Mouse (Mus musculus) heart, embryonic 16.5 days (tissue): ENCODE results near the gene Slc10a7. TPM values are rescaled to one million over a fixed set of nuclear protein-coding genes. Genes with fewer than 3 reads are reported as not detected.

Experiments used
- ATAC-seq: fragments of 200-750 bp; cut with Nextera tagmentation; replicated peaks from 2 replicates; pipeline ENCODE4 v1.8.0; 2017; ENCODE audit warnings: moderate number of reproducible peaks; ENCODE audit not compliant: insufficient read depth, low FRiP score; ENCODE audit errors: extremely low read depth
- H3K27ac ChIP-seq: fragments of 300-500 bp; sonication (generic); 2 replicates; pipeline ENCODE4 v1.5.1; 2014; ENCODE audit warnings: mild to moderate bottlenecking, low read length, control low read depth, moderate library complexity
- H3K27me3 ChIP-seq: fragments of 300-500 bp; sonication (generic); 2 replicates; pipeline ENCODE4 v1.6.1; 2014; ENCODE audit warnings: low read length, mixed read lengths; ENCODE audit not compliant: control insufficient read depth, insufficient read depth
- H3K36me3 ChIP-seq: fragments of 300-500 bp; sonication (generic); 2 replicates; pipeline ENCODE4 v1.6.1; 2014; ENCODE audit not compliant: control insufficient read depth, insufficient read depth
- H3K4me1 ChIP-seq: fragments of 300-500 bp; sonication (generic); 2 replicates; pipeline ENCODE4 v1.6.1; 2014; ENCODE audit warnings: low read length, mixed read lengths; ENCODE audit not compliant: control insufficient read depth, insufficient read depth
- H3K4me2 ChIP-seq: fragments of 300-500 bp; sonication (generic); 2 replicates; pipeline ENCODE4 v1.6.1; 2014; ENCODE audit warnings: low read depth, mild to moderate bottlenecking, control low read depth, low read length
- H3K4me3 ChIP-seq: fragments of 300-500 bp; sonication (generic); 2 replicates; pipeline ENCODE4 v1.5.1; 2014; ENCODE audit warnings: mild to moderate bottlenecking, control low read depth, low read length
- H3K9ac ChIP-seq: fragments of 300-500 bp; sonication (generic); 2 replicates; pipeline ENCODE4 v1.6.1; 2014; ENCODE audit warnings: low read length, control low read depth
- H3K9me3 ChIP-seq: fragments of 300-500 bp; sonication (generic); replicated peaks from 2 replicates; pipeline ENCODE4 v1.6.1; 2016; ENCODE audit warnings: low read length; ENCODE audit not compliant: control insufficient read depth
- WGBS: fragments of 180-500 bp; shearing (Covaris S2); extraction: QIAGEN DNeasy Blood & Tissue Kit; methylation state at CpG from one replicate; pipeline ENCODE4 v1.1.7; 2014; 5-methylcytosine and 5-hydroxymethylcytosine counted together
- polyA plus RNA-seq: library from polyadenylated mRNA; unstranded; fragments of >200 nt; fragmentation: Nextera tagmentation; extraction: Ambion mirVana; gene quantifications from 2 replicates; pipeline ENCODE4 v1.2.1, GENCODE M21; 2015

The Slc10a7 gene
- polyA plus RNA-seq, 1 experiment from 2014 or later = 12.7 TPM

DNA sequence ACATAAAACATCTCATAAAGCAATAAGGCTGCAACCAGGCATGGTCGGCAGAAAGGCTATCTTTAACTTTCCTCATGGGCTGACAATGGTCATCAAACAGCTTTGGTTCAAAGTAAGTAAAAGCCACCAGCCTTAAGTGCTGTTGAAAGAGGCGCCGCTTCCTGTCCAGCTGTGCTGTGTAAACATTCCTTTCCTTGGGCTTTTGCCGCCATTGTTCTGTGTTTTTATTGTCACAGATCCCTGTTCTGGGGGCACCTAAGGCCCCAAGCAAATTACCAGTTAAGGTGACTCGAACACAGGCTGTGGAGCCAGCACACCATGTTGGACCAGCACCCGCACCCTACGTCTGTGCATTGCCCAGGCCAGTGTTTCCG lies 210.9 kb downstream of the Slc10a7 start:
- H3K27ac ChIP-seq = peak overlapping the region; percentile 45; the same call in 1 of the 2 replicates
- H3K4me3 ChIP-seq = no peak overlapping the region
- peaks cover 19% of the 10 kb centered on the region for H3K4me1 ChIP-seq
- peaks cover 5% of the 10 kb centered on the region; the same call in 1 of the 2 replicates for H3K36me3 ChIP-seq
- peak; percentile 39; the same call in 1 of the 2 replicates for ATAC-seq
- H3K4me2 ChIP-seq = no peak overlapping the region
- no peaks in the 10 kb centered on the region for H3K27me3 ChIP-seq
- H3K9me3 ChIP-seq = peaks cover 4% of the 10 kb centered on the region
- WGBS = 66% methylated on average over 8 of the region's 8 CpGs
- H3K9ac ChIP-seq = no peak overlapping the region

DNA sequence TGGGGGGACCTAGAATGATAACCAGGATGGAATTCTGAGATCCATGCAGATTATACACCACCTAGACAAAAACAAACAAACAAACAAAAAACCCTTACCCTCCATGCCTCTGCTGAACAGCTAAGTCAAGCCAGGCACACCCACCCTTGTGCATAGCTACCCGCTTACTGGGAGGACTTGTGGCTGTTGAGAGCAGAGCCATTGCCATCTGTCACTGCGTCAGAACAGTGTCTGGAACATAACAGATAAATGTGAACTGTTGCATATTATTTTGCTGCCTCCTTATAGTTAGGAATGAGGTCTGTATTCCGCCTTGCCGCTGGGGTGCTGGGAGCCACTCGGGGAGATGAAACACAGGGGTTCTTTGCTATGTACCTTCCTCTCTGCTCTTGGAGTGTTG lies 212.4 kb downstream of the Slc10a7 start:
- peak overlapping the region; percentile 33 for H3K27ac ChIP-seq
- peaks cover 5% of the 10 kb centered on the region; the same call in 1 of the 2 replicates for H3K36me3 ChIP-seq
- H3K4me3 ChIP-seq = no peak overlapping the region
- peaks cover 4% of the 10 kb centered on the region for H3K9me3 ChIP-seq
- H3K4me2 ChIP-seq = no peak overlapping the region
- peaks cover 19% of the 10 kb centered on the region for H3K4me1 ChIP-seq
- ATAC-seq = peak; percentile 25; the same call in 1 of the 2 replicates
- H3K27me3 ChIP-seq = no peaks in the 10 kb centered on the region
- no peak overlapping the region for H3K9ac ChIP-seq
- 56% methylated on average over 5 of the region's 5 CpGs for WGBS

DNA sequence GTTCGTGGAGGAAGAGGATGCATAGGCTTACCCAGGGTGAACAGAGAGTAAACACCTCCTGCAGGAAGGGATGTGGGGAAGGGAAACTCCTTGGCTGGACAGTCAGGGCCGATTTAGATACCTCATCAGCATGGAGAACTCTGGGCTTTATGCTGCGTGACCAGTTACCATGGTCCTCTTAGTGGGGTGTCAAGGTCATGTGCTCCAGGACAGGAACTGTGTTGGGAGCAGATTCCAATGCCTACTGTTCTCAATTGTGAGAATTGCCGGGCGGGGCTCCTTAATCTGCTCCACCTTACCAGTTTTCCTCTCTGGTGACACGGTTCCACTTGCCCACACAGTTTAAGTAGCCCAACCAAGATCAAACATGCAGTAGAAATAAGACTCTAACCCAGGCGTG lies 213.1 kb downstream of the Slc10a7 start:
- Histone ChIP-seq H3K4me3 (no peak overlapping the region), H3K9ac (no peak overlapping the region), H3K9me3 (peaks cover 4% of the 10 kb centered on the region), H3K4me1 (peaks cover 19% of the 10 kb centered on the region), H3K27me3 (no peaks in the 10 kb centered on the region), H3K4me2 (no peak overlapping the region), H3K27ac (no peak overlapping the region), H3K36me3 (peaks cover 5% of the 10 kb centered on the region; the same call in 1 of the 2 replicates)
- no peak for ATAC-seq
- 77% methylated on average over 7 of the region's 7 CpGs for WGBS

DNA sequence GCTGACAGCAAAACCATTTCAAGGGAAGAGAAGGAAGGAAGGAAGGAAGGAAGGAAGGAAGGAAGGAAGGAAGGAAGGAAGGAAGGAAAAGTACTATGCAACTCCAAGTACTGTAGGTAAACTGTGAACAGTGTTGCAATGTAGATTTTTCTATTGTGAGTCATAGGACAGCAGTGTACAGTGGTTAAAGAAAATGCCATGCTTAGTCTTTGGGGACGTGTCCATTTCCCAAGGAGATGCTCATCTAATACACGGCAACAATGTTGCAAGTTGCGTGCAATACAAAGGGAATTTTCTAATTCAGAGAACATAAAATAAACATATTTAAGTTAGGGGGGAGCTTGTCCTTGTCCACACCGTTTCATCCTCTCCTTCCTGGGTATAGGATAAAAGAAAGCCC lies 215.7 kb downstream of the Slc10a7 start:
- Histone ChIP-seq H3K27me3 (no peaks in the 10 kb centered on the region), H3K4me3 (no peak overlapping the region), H3K4me1 (peaks cover 19% of the 10 kb centered on the region), H3K9me3 (no peaks in the 10 kb centered on the region), H3K4me2 (no peak overlapping the region), H3K9ac (no peak overlapping the region), H3K27ac (no peak overlapping the region), H3K36me3 (0 out of 2 replicates have a peak, but pooled peaks cover 4% of the 10 kb centered on the region)
- ATAC-seq = no peak
- WGBS = 88% methylated on average over 4 of the region's 4 CpGs

DNA sequence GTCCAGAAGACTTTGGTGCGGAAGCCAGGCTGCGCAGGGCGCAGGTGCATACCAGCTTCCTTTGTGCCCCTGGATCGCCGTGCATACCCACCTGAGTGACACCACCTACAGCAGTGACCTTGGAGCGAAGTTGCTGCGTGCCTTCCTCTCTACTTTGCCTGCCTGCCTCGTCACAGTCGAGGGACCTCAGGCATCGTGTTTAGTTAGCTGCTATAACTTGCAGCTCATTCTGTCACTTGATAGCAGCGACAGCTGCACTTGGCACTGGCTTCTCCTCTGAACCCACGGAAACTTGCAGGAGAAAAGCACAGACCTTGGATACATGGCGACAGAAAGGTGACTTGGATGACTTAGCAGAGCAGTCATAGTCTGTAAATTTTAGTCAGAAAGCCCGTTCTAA lies 219.1 kb downstream of the Slc10a7 start:
- peaks cover 11% of the 10 kb centered on the region for H3K36me3 ChIP-seq

DNA sequence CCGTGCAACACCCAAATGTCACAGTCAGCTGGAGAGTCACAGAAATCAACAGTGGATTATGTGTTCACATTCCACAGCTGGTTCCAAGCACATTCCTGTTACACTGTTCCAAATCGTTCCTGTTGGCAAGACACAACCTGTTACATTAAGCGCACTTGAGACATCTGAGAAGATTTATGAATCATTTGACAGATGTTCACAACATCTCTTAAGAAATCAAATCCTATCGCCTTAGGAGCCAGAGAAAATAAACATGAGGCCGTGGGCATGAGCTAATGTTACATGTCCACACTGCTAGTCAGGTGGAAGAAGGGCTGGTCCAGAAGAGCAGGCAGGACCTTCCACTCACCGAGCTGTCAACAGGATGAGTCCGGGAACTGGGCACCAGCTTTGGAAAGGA lies 223.3 kb downstream of the Slc10a7 start:
- 45% methylated on average over 7 of the region's 7 CpGs for WGBS
- ATAC-seq = no peak; the same call in 1 of the 2 replicates

More for the DNA sequence above, 219.1 kb downstream of the Slc10a7 start:
- ATAC-seq = no peak
- Histone ChIP-seq H3K9me3 (no peaks in the 10 kb centered on the region), H3K4me2 (no peak overlapping the region), H3K4me1 (0 out of 2 replicates have a peak, but pooled peaks cover 2% of the 10 kb centered on the region), H3K27ac (no peak overlapping the region), H3K4me3 (no peak overlapping the region), H3K27me3 (no peaks in the 10 kb centered on the region), H3K9ac (no peak overlapping the region)
- WGBS = 66% methylated on average over 14 of the region's 14 CpGs

DNA sequence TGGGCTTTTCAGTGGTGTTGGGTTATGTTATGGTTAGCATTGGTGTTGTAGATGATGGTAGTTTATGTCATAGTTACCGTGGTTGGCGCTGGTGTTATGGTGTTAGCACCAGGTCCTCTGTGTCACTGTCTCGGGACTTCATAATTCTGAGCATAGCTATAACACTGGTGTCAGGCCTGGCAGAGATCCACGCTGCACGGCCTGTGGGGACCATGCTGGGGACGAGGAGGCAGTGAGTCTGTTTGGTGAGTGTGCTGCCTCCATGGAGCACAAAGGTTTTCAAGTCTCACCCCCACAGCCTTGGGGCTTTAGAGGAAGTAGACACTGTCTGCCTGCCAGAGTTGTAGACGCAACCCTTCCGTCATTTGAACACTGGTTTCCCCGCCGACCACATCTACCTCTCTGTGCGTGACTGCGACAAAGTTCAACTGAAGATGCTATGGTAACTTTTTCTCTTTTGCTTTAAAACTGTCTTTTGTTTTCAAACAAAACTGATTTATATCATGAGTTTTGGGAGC lies 223.9 kb downstream of the Slc10a7 start:
- no peak overlapping the region for H3K4me3 ChIP-seq
- no peak for ATAC-seq
- H3K4me1 ChIP-seq = 0 out of 2 replicates have a peak, but pooled peaks cover 2% of the 10 kb centered on the region
- no peaks in the 10 kb centered on the region for H3K27me3 ChIP-seq
- peaks cover 11% of the 10 kb centered on the region for H3K36me3 ChIP-seq
- H3K27ac ChIP-seq = no peak overlapping the region
- H3K9me3 ChIP-seq = no peaks in the 10 kb centered on the region
- 66% methylated on average over 12 of the region's 12 CpGs for WGBS
- H3K9ac ChIP-seq = no peak overlapping the region
- H3K4me2 ChIP-seq = no peak overlapping the region

More for the DNA sequence above, 223.3 kb downstream of the Slc10a7 start:
- H3K4me3 ChIP-seq = no peak overlapping the region
- peaks cover 11% of the 10 kb centered on the region for H3K36me3 ChIP-seq
- no peak overlapping the region for H3K9ac ChIP-seq
- 0 out of 2 replicates have a peak, but pooled peaks cover 2% of the 10 kb centered on the region for H3K4me1 ChIP-seq
- H3K9me3 ChIP-seq = no peaks in the 10 kb centered on the region
- H3K27ac ChIP-seq = 0 out of 2 replicates have a peak overlapping the region, but pooled peaks have one; percentile 19
- H3K4me2 ChIP-seq = no peak overlapping the region
- no peaks in the 10 kb centered on the region for H3K27me3 ChIP-seq

DNA sequence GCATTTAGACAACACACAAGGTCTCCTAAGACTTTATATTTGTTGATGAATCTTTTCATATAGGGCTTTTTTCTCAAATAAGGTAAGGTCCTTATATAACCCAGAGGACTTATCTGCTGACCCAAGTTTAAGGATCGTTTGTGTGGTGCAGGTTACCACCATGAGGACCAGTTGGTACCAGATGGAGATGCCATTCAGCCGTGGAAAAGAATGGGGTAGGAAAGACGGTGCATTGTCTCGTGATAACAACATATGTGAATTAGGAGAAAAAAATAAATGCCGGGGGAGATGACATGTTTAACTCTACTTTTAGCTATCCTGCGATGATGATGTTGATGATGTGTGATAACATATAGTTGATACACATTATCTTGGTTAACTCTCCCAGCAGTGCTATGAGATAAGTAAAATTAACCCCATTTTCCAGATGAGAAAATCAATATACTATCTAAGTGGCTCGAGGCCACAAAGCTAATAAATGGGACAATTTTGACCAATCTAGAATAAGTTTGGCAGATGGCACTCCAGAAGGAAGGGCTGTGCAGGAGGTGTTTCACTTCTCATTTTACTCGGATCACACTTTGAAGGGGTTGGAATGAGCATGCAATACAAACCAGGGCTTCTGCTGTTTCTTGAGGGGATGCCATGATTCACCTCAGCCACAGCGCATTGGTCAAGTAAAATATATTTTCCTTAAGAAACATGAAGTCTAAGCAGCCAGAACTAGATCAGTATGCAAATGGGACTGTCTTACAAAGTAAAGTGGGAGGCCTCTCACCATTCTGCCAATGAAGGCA lies 225.8 kb downstream of the Slc10a7 start:
- H3K4me3 ChIP-seq = no peak overlapping the region
- no peak overlapping the region for H3K27ac ChIP-seq
- H3K4me1 ChIP-seq = 0 out of 2 replicates have a peak, but pooled peaks cover 2% of the 10 kb centered on the region
- 87% methylated on average over 9 of the region's 9 CpGs for WGBS
- no peak overlapping the region for H3K4me2 ChIP-seq
- no peaks in the 10 kb centered on the region for H3K9me3 ChIP-seq
- peaks cover 7% of the 10 kb centered on the region for H3K36me3 ChIP-seq
- no peak overlapping the region for H3K9ac ChIP-seq
- no peaks in the 10 kb centered on the region for H3K27me3 ChIP-seq
- no peak for ATAC-seq

DNA sequence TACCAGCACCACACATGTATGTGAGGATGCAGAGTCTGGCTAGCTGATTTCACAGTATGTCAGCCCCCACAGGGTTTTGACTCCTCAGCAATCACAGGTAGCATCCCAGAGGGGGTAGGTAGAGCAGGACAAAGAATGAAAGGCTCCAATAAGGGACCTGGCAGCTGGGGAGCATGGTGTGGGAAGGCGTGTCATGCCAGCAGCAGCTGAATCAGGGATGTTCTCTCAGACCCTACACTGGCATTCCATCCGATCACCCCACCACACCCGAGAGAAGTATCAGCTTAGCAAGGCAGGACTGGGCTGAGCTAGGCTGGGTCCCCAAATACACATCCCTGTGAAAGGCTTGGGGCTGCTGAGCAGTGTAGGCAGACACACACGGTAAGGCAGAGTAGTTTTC lies 229.2 kb downstream of the Slc10a7 start:
- Histone ChIP-seq H3K4me3 (no peak overlapping the region), H3K9me3 (no peaks in the 10 kb centered on the region), H3K27ac (no peak overlapping the region), H3K27me3 (no peaks in the 10 kb centered on the region), H3K9ac (no peak overlapping the region), H3K4me2 (no peak overlapping the region), H3K36me3 (no peaks in the 10 kb centered on the region), H3K4me1 (peaks cover 24% of the 10 kb centered on the region)
- WGBS = 70% methylated on average over 4 of the region's 4 CpGs
- ATAC-seq = no peak
